Mouse (Mus musculus): ENCODE measurements around the gene Zc3hav1. TPM values are rescaled to one million over a fixed set of nuclear protein-coding genes. Genes with fewer than 3 reads are reported as not detected.
"Not testable (repeated sequence)": the region's sequence is repeated elsewhere in the genome, so short reads cannot be mapped to it uniquely, and the experiment has no call there.

Gene Zc3hav1
- polyA plus RNA-seq, 1 experiment from 2014 or later, result 4.2 TPM

DNA sequence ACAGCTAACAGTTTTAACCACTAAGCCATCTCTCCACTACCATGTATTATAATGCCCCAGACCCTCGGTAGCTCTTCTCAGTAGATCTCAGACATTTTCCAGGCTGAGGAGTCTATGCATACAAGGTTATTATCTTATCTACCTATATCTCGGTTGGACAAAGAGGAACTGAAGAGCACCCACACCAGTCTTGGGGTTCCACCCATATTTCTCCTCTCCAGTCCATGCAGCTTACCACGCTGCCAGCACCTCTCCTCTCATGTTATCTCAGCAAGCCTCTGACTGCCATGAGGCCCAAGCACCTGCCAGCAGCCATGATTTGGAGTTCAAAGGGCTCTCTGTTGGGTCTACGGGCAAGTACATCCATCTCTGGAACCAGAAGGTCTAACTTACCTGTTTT lies 6.7 kb upstream of the Zc3hav1 start:
- H3K27me3 ChIP-seq (ENCODE audit: insufficient read depth, low read length), result peaks cover 8% of the 10 kb centered on the region
- no peaks in the 10 kb centered on the region for H3K9me3 ChIP-seq (ENCODE audit: low read length)
- ATAC-seq (ENCODE audit: low FRiP score, low TSS enrichment), result no peak
- H3K36me3 ChIP-seq (ENCODE audit: insufficient read depth, low read length), result no peaks in the 10 kb centered on the region
- H3K27ac ChIP-seq (ENCODE audit: low read length), result no peak overlapping the region
- H3K4me2 ChIP-seq (replicated peaks; ENCODE audit: low read depth, low read length), result no peak overlapping the region
- no peak overlapping the region for H3K9ac ChIP-seq (replicated peaks; ENCODE audit: low read length)
- WGBS, result 81% methylated on average over 4 of the region's 4 CpGs
- H3K4me1 ChIP-seq (ENCODE audit: insufficient read depth, low read length), result no peaks in the 10 kb centered on the region
- H3K4me3 ChIP-seq (ENCODE audit: low read length), result no peak overlapping the region

DNA sequence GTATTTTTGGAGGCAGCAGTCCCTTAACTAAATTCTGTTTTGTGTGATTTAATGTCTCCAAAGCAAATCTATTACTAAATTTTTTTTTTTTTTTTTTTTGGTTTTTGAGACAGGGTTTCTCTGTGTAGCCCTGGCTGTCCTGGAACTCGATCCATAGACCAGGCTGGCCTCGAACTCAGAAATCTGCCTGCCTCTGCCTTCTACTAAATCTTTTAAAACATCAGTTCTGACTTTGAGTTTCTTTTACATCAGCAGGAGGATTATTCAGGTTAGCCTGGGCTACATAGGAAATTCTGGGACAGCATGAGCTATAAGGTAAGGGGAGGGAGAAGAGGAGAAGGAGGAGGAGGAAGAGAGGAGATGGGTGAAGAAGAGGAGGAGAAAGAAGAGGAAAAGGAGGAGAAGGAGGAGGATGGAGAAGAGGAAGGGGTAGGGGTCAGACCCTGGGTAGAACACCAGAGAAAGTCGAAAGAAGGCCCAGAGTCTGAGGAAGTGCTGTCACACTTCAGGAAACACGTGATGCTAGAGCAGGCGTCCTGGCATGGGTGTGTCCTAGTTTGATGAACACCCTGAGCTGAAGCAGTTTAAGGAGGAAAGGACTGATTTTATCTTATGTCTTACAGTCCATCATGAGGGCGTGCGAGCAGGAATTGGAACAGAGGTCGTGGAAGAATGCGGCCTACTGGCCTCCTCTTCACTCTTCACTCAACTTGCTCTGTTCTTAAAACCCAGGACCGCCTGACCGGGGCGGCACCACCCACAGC lies 5.5 kb upstream of the Zc3hav1 start:
- H3K9me3 ChIP-seq (ENCODE audit: low read length), result no peaks in the 10 kb centered on the region
- H3K4me3 ChIP-seq (ENCODE audit: low read length), result no peak overlapping the region
- H3K27ac ChIP-seq (ENCODE audit: low read length), result no peak overlapping the region
- 75% methylated on average over 12 of the region's 12 CpGs for WGBS
- ATAC-seq (ENCODE audit: low FRiP score, low TSS enrichment), result 0 out of 2 replicates have a peak, but pooled peaks have one; percentile 15
- H3K9ac ChIP-seq (replicated peaks; ENCODE audit: low read length), result no peak overlapping the region
- H3K27me3 ChIP-seq (ENCODE audit: insufficient read depth, low read length), result peaks cover 20% of the 10 kb centered on the region
- no peak overlapping the region for H3K4me2 ChIP-seq (replicated peaks; ENCODE audit: low read depth, low read length)
- H3K4me1 ChIP-seq (ENCODE audit: insufficient read depth, low read length), result no peaks in the 10 kb centered on the region
- no peaks in the 10 kb centered on the region for H3K36me3 ChIP-seq (ENCODE audit: insufficient read depth, low read length)

DNA sequence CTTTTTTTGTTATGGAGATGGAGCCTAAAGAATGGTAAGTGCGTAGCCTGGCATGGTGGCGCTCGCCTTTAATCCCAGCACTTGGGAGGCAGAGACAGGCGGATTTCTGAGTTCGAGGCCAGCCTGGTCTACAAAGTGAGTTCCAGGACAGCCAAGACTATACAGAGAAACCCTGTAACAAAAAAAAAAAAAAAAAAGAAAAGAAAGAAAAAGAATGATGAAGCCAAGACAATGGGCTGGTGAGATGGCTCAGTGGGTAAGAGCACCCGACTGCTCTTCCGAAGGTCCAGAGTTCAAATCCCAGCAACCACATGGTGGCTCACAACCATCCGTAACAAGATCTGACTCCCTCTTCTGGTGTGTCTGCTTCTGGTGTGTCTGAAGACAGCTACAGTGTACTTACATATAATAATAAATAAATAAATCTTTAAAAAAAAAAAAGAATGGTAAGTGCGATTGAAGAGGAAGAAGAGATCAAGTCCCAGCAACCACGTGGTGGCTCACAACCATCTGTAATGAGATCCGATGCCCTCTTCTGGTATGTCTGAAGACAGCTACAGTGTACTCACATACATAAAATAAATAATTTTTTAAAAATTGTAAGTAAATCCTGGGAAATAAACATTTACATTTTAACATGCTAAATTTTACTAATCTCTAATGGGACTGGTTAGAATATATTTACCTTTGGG lies 4.8 kb upstream of the Zc3hav1 start:
- H3K4me3 ChIP-seq (ENCODE audit: low read length); H3K9me3 ChIP-seq (ENCODE audit: low read length); H3K4me2 ChIP-seq (replicated peaks; ENCODE audit: low read depth, low read length); H3K9ac ChIP-seq (replicated peaks; ENCODE audit: low read length); ATAC-seq (ENCODE audit: low FRiP score, low TSS enrichment); H3K36me3 ChIP-seq (ENCODE audit: insufficient read depth, low read length); H3K4me1 ChIP-seq (ENCODE audit: insufficient read depth, low read length); H3K27ac ChIP-seq (ENCODE audit: low read length): not testable (repeated sequence)
- peaks cover 27% of the 10 kb centered on the region for H3K27me3 ChIP-seq (ENCODE audit: insufficient read depth, low read length)
- 96% methylated on average over 10 of the region's 11 CpGs for WGBS

DNA sequence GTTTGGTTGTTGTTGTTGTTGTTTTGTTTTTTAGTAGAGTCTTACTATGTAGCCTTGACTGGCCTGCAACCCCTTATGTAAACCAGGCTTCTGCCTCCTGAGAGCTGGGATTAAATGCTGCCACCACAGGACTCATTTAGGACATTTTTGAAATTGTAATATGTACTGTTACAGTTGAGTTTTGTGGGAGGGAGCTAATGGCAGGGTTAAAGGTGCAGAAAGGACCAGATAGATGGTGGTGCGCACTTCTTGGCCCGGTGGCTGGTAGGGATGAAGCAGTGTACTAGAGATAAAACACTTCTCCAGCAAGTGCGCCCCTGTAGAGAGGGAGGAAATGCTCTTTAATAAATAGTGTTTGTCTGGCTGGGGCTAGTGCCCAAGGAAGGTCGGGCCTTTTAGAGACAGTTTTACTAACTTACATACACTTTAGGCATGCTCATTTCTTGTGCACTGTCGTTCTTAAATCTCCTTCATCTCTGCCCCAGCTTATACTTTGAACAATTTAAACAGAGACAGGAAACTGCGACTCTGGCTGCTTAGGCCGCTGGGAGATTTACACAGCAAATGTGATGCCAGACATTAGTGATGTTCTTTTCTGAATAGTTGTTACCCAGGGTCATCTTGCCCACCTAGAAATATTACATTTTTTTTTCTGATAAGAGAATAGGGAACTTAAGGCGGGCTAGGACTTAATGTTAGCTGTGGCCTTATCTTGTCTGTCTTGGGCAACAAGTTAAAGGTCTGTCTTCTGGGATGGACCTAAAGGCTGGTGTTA lies 4.0 kb upstream of the Zc3hav1 start:
- peaks cover 7% of the 10 kb centered on the region; the same call in 1 of the 2 replicates for H3K4me1 ChIP-seq (ENCODE audit: insufficient read depth, low read length)
- 66% methylated on average over 8 of the region's 8 CpGs for WGBS

DNA sequence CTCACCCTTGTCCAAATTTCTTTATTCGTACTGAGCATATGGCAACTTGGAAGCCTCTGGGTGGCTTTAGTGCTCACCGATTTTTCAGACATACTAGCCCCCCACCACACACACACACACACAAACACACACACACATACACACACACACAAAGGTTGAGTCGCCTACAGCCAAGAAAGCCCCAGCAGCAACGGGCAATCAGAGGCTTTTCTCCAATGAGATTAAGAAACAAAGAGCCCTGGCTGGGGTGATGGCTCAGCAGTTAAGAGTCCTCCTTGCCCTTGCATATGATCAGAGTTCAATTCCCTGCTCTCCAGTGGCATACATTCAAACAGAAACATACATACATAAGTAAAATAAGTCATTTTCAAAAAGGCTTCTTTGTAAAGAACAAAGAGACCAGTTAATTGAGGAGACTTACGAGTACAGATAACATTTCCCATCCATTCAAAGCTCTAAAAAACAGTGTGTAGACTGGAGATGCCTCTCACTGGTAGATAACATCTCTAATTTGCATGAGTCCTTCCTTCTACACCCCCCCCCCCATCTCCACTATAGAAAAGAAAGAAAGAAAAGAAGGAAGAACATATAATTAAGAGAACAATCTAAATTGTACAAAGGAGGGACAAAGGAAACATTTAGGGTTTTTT lies 3.3 kb upstream of the Zc3hav1 start:
- no peak overlapping the region for H3K4me3 ChIP-seq (ENCODE audit: low read length)
- no peaks in the 10 kb centered on the region for H3K36me3 ChIP-seq (ENCODE audit: insufficient read depth, low read length)
- no peak overlapping the region for H3K27ac ChIP-seq (ENCODE audit: low read length)
- no peak overlapping the region for H3K9ac ChIP-seq (replicated peaks; ENCODE audit: low read length)
- 72% methylated on average over 5 of the region's 5 CpGs for WGBS
- peaks cover 39% of the 10 kb centered on the region for H3K27me3 ChIP-seq (ENCODE audit: insufficient read depth, low read length)
- peaks cover 11% of the 10 kb centered on the region; the same call in 1 of the 2 replicates for H3K4me1 ChIP-seq (ENCODE audit: insufficient read depth, low read length)
- no peak for ATAC-seq (ENCODE audit: low FRiP score, low TSS enrichment)
- no peak overlapping the region for H3K4me2 ChIP-seq (replicated peaks; ENCODE audit: low read depth, low read length)
- H3K9me3 ChIP-seq (ENCODE audit: low read length), result no peaks in the 10 kb centered on the region

More for the DNA sequence above, 4.0 kb upstream of the Zc3hav1 start:
- Histone ChIP-seq H3K4me2 (replicated peaks; ENCODE audit: low read depth, low read length) (no peak overlapping the region), H3K27me3 (ENCODE audit: insufficient read depth, low read length) (peaks cover 32% of the 10 kb centered on the region), H3K36me3 (ENCODE audit: insufficient read depth, low read length) (no peaks in the 10 kb centered on the region), H3K9me3 (ENCODE audit: low read length) (no peaks in the 10 kb centered on the region), H3K4me3 (ENCODE audit: low read length) (no peak overlapping the region), H3K27ac (ENCODE audit: low read length) (no peak overlapping the region), H3K9ac (replicated peaks; ENCODE audit: low read length) (no peak overlapping the region)
- no peak for ATAC-seq (ENCODE audit: low FRiP score, low TSS enrichment)

DNA sequence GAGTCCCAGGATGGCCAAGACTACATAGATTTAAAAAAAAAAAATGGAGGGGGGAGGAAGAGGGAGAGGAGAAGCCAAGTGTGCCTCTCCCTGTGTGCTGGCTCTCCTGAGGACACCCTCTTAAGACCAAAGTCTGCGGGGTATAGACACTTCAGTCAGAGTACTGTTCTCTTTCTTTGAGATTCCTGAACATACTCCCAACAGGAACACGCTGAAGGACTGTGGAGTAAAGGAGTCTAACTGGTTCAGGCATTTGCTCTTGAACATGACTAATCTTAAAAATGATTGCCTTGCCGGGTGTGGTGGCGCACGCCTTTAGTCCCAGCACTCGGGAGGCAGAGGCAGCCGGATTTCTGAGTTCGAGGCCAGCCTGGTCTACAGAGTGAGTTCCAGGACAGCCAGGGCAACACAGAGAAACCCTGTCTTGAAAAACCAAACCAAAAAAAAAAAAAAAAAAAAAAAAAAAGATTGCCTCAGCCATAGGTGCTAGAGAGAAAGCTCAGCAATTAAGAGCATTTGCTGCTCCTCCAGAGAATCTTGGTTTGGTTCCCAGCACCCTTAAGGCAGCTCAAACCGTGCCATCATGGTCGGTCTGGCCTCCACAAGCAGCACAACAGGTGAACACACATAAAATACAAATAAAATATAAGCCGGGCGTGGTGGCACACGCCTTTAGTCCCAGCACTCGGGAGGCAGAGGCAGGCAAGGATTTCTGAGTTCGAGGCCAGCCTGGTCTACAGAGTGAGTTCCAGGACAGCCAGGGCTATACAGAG lies 2.4 kb upstream of the Zc3hav1 start:
- H3K9me3 ChIP-seq (ENCODE audit: low read length); H3K4me3 ChIP-seq (ENCODE audit: low read length); H3K9ac ChIP-seq (replicated peaks; ENCODE audit: low read length); H3K27ac ChIP-seq (ENCODE audit: low read length); ATAC-seq (ENCODE audit: low FRiP score, low TSS enrichment); H3K36me3 ChIP-seq (ENCODE audit: insufficient read depth, low read length); H3K4me2 ChIP-seq (replicated peaks; ENCODE audit: low read depth, low read length): not testable (repeated sequence)
- WGBS, result 81% methylated on average over 15 of the region's 15 CpGs
- peaks cover 11% of the 10 kb centered on the region; the same call in 1 of the 2 replicates for H3K4me1 ChIP-seq (ENCODE audit: insufficient read depth, low read length)
- H3K27me3 ChIP-seq (ENCODE audit: insufficient read depth, low read length), result peaks cover 47% of the 10 kb centered on the region

DNA sequence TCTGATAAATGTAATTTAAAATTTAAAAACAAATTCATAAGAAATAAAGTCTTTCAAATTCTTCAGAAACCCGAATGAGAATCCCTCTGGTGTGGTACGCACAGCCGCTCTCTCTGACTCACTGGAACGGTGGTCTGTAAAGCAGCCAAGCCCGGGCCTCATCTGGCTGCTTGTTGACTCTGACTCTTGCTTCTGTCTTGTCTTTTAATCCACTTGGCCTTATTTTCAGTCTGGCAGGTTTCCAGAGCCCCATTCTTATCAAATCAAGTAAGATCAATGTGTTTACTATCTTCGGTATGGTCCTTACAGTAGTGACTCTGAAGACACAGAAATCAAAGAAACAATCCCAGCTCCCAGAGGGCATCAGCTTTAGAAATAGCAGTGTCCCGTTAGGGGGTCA lies 1.5 kb upstream of the Zc3hav1 start:
- no peaks in the 10 kb centered on the region for H3K36me3 ChIP-seq (ENCODE audit: insufficient read depth, low read length)
- H3K27ac ChIP-seq (ENCODE audit: low read length), result no peak overlapping the region
- H3K9me3 ChIP-seq (ENCODE audit: low read length), result no peaks in the 10 kb centered on the region
- ATAC-seq (ENCODE audit: low FRiP score, low TSS enrichment), result no peak
- H3K4me2 ChIP-seq (replicated peaks; ENCODE audit: low read depth, low read length), result no peak overlapping the region
- WGBS, result 20% methylated on average over 7 of the region's 7 CpGs
- H3K27me3 ChIP-seq (ENCODE audit: insufficient read depth, low read length), result peaks cover 54% of the 10 kb centered on the region
- H3K4me3 ChIP-seq (ENCODE audit: low read length), result no peak overlapping the region
- H3K9ac ChIP-seq (replicated peaks; ENCODE audit: low read length), result no peak overlapping the region
- H3K4me1 ChIP-seq (ENCODE audit: insufficient read depth, low read length), result peaks cover 11% of the 10 kb centered on the region; the same call in 1 of the 2 replicates

DNA sequence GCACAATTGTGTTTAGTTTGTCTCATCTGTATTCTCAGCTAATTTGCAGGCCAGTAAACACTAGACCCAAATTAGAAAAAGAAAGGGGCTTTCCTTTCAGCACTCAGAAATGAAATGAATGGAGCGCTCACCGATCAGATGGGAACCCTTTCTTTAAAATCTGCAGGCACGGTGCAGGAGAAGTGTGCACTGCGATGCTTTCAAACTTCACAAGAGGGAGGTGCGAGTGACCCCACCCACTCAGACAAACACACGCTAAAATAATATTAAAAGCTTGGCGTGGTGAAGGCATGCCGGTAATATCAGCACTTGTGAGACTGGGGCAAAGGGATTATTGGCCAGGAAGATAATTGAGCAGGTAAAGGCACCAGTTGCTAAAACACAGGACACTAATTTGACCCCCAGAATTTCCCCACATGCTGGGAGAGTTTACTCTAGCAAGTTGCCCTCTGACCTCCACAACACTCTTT lies 986 bp upstream of the Zc3hav1 start:
- peak overlapping the region; percentile 68 for H3K4me3 ChIP-seq (ENCODE audit: low read length)
- H3K36me3 ChIP-seq (ENCODE audit: insufficient read depth, low read length), result no peaks in the 10 kb centered on the region
- WGBS, result 6% methylated on average over 8 of the region's 8 CpGs
- no peak overlapping the region for H3K27ac ChIP-seq (ENCODE audit: low read length)
- H3K4me2 ChIP-seq (replicated peaks; ENCODE audit: low read depth, low read length), result peak overlapping the region; percentile 77; the same call in 1 of the 2 replicates
- H3K4me1 ChIP-seq (ENCODE audit: insufficient read depth, low read length), result peaks cover 11% of the 10 kb centered on the region; the same call in 1 of the 2 replicates
- H3K9ac ChIP-seq (replicated peaks; ENCODE audit: low read length), result no peak overlapping the region
- H3K27me3 ChIP-seq (ENCODE audit: insufficient read depth, low read length), result peaks cover 58% of the 10 kb centered on the region
- H3K9me3 ChIP-seq (ENCODE audit: low read length), result no peaks in the 10 kb centered on the region
- ATAC-seq (ENCODE audit: low FRiP score, low TSS enrichment), result no peak

Data from kidney, embryonic 16.5 days (tissue).